Mouse (Mus musculus) ES-Bruce4 (cell line): ENCODE measurements around the gene Ksr1. TPM values are rescaled to one million over a fixed set of nuclear protein-coding genes. Genes with fewer than 3 reads are reported as not detected.

Experiments
- H3K27ac ChIP-seq: 2 replicates; pipeline ENCODE4 v1.5.1; 2012; ENCODE audit warnings: low read length, inconsistent platforms; ENCODE audit not compliant: insufficient read depth
- H3K27me3 ChIP-seq: 2 replicates; pipeline ENCODE4 v1.6.1; 2012; ENCODE audit warnings: mild to moderate bottlenecking, low read length, inconsistent platforms; ENCODE audit not compliant: control insufficient read depth, poor library complexity, insufficient read depth, severe bottlenecking
- H3K36me3 ChIP-seq: 2 replicates; pipeline ENCODE4 v1.6.1; 2012; ENCODE audit warnings: inconsistent platforms, mild to moderate bottlenecking, low read length, moderate library complexity; ENCODE audit not compliant: control insufficient read depth, poor library complexity, insufficient read depth, severe bottlenecking
- H3K4me1 ChIP-seq: one replicate; pipeline ENCODE4 v1.8.1; 2011; ENCODE audit warnings: low read length; ENCODE audit not compliant: control insufficient read depth, insufficient read depth
- H3K4me3 ChIP-seq: 2 replicates; pipeline ENCODE4 v1.5.1; 2011; ENCODE audit warnings: low read depth, mild to moderate bottlenecking, low read length
- H3K9ac ChIP-seq: 2 replicates; pipeline ENCODE4 v1.6.1; 2012; ENCODE audit warnings: low read depth, mild to moderate bottlenecking, inconsistent platforms; ENCODE audit not compliant: poor library complexity, severe bottlenecking
- H3K9me3 ChIP-seq: replicated peaks from 2 replicates; pipeline ENCODE4 v1.6.1; 2012; ENCODE audit warnings: mild to moderate bottlenecking, low read length, inconsistent platforms; ENCODE audit not compliant: control insufficient read depth, poor library complexity, insufficient read depth, severe bottlenecking
- CTCF ChIP-seq: IDR thresholded peaks from one replicate; pipeline ENCODE4 v1.8.1; 2011; ENCODE audit warnings: low read depth, low read length
- EP300 ChIP-seq: IDR thresholded peaks from 2 replicates; pipeline ENCODE4 v1.6.1; 2011; ENCODE audit warnings: low read depth, low read length; ENCODE audit not compliant: insufficient read depth
- POLR2A ChIP-seq: IDR thresholded peaks from one replicate; pipeline ENCODE4 v1.8.1; 2011; ENCODE audit warnings: low read length; ENCODE audit not compliant: insufficient read depth
- polyA plus RNA-seq: library from polyadenylated mRNA; stranded (reverse); fragments of >200 nt; gene quantifications from 2 replicates; pipeline ENCODE4 v1.2.4, GENCODE M21; 2011; ENCODE audit warnings: low read depth; ENCODE audit not compliant: missing spikeins, insufficient read depth, insufficient read length

Ksr1 gene
- polyA plus RNA-seq, 1 experiment: 7.7 TPM

GRCm38 (mm10) chr11:79088325-79088724, 57.9 kb downstream of the Ksr1 start:
- Histone ChIP-seq H3K36me3 (no peaks in the 10 kb centered on the region), H3K9me3 (no peaks in the 10 kb centered on the region), H3K4me3 (no peak overlapping the region), H3K4me1 (peaks cover 12% of the 10 kb centered on the region), H3K9ac (no peak overlapping the region), H3K27ac (no peak overlapping the region), H3K27me3 (no peaks in the 10 kb centered on the region)
- no peak for TF ChIP-seq POLR2A
- TF ChIP-seq EP300: no peak
- no peak for TF ChIP-seq CTCF

GRCm38 (mm10) chr11:79087731-79088311, 58.4 kb downstream of the Ksr1 start:
- H3K36me3 ChIP-seq: no peaks in the 10 kb centered on the region
- TF ChIP-seq EP300 (no peak), CTCF (no peak), POLR2A (no peak)
- no peak overlapping the region for H3K4me3 ChIP-seq
- no peak overlapping the region for H3K9ac ChIP-seq
- H3K9me3 ChIP-seq: no peaks in the 10 kb centered on the region
- H3K27me3 ChIP-seq: no peaks in the 10 kb centered on the region
- peaks cover 11% of the 10 kb centered on the region for H3K4me1 ChIP-seq
- H3K27ac ChIP-seq: no peak overlapping the region

GRCm38 (mm10) chr11:79086787-79087186, 59.4 kb downstream of the Ksr1 start:
- no peaks in the 10 kb centered on the region for H3K27me3 ChIP-seq
- H3K9ac ChIP-seq: no peak overlapping the region
- H3K36me3 ChIP-seq: no peaks in the 10 kb centered on the region
- H3K4me1 ChIP-seq: peaks cover 4% of the 10 kb centered on the region
- TF ChIP-seq CTCF (no peak), POLR2A (no peak), EP300 (no peak)
- H3K4me3 ChIP-seq: no peak overlapping the region
- H3K9me3 ChIP-seq: no peaks in the 10 kb centered on the region
- no peak overlapping the region for H3K27ac ChIP-seq

- Histone ChIP-seq H3K9ac (no peak overlapping the region), H3K27ac (no peak overlapping the region), H3K9me3 (no peaks in the 10 kb centered on the region), H3K4me3 (no peak overlapping the region), H3K27me3 (no peaks in the 10 kb centered on the region), H3K4me1 (peaks cover 4% of the 10 kb centered on the region), H3K36me3 (no peaks in the 10 kb centered on the region)
- TF ChIP-seq EP300: no peak
- TF ChIP-seq POLR2A: no peak
- TF ChIP-seq CTCF: no peak
Observed at GRCm38 (mm10) chr11:79085059-79085458, 61.1 kb downstream of the Ksr1 start.

GRCm38 (mm10) chr11:79083018-79083441, 63.2 kb downstream of the Ksr1 start:
- Histone ChIP-seq H3K4me1 (peaks cover 2% of the 10 kb centered on the region), H3K27me3 (no peaks in the 10 kb centered on the region), H3K36me3 (no peaks in the 10 kb centered on the region), H3K4me3 (no peak overlapping the region), H3K9ac (no peak overlapping the region), H3K27ac (no peak overlapping the region), H3K9me3 (no peaks in the 10 kb centered on the region)
- TF ChIP-seq CTCF: no peak
- TF ChIP-seq POLR2A: no peak
- no peak for TF ChIP-seq EP300

- Histone ChIP-seq H3K9me3 (no peaks in the 10 kb centered on the region), H3K4me1 (peaks cover 2% of the 10 kb centered on the region), H3K9ac (no peak overlapping the region), H3K27ac (no peak overlapping the region), H3K36me3 (no peaks in the 10 kb centered on the region), H3K27me3 (no peaks in the 10 kb centered on the region), H3K4me3 (no peak overlapping the region)
- TF ChIP-seq POLR2A: no peak
- no peak for TF ChIP-seq EP300
- no peak for TF ChIP-seq CTCF
Observed at GRCm38 (mm10) chr11:79080965-79081891, 65.0 kb downstream of the Ksr1 start.
